Mouse (Mus musculus) lung, adult 2 months (tissue): ENCODE measurements around the gene Mrpl12.

ENCODE experiments used
- CTCF ChIP-seq: fragments of 200-500 bp; IDR thresholded peaks from 2 replicates; pipeline ENCODE4 v1.5.1; 2011; ENCODE audit warnings: mild to moderate bottlenecking, low read length, control low read depth; ENCODE audit not compliant: insufficient read depth
- POLR2A ChIP-seq: fragments of 200-500 bp; IDR thresholded peaks from 2 replicates; pipeline ENCODE4 v1.6.1; 2011; ENCODE audit warnings: low read depth, mild to moderate bottlenecking, control low read depth, low read length, borderline replicate concordance; ENCODE audit errors: extremely low read depth

- TF ChIP-seq CTCF (no peak), POLR2A (no peak)
Observed at GRCm38 (mm10) chr11:120488516-120488915, 4.1 kb downstream of the Mrpl12 start.
